Mouse (Mus musculus) CH12.LX (cell line): ENCODE measurements around the gene Dus3l. TPM values are rescaled to one million over a fixed set of nuclear protein-coding genes. Genes with fewer than 3 reads are reported as not detected.

ENCODE experiments used
- DNase-seq: peaks from one replicate; pipeline ENCODE4 v3.0.0-alpha.2; 2013; ENCODE audit errors: extremely low read depth
- H3K27ac ChIP-seq: 2 replicates; pipeline ENCODE4 v1.5.1; 2012; ENCODE audit warnings: low read depth, mild to moderate bottlenecking, control low read depth, moderate library complexity; ENCODE audit not compliant: insufficient read depth
- H3K27me3 ChIP-seq: replicated peaks from 2 replicates; pipeline ENCODE3; 2012; ENCODE audit warnings: inconsistent platforms
- H3K36me3 ChIP-seq, 2 experiments: replicated peaks in 1 of 2; 2 replicates each; pipeline versions ENCODE3 to v1.6.1; 2012; ENCODE audit warnings: inconsistent platforms in 1 of 2, low read length in 1 of 2, mild to moderate bottlenecking in 1 of 2, mixed read lengths in 1 of 2, moderate library complexity in 1 of 2; ENCODE audit not compliant: control insufficient read depth in 1 of 2, insufficient read depth in 1 of 2
- H3K4me1 ChIP-seq, 2 experiments: 2 replicates each; pipeline ENCODE4 v1.6.1; 2012; ENCODE audit warnings: inconsistent platforms in 1 of 2, moderate library complexity in 1 of 2; ENCODE audit not compliant: insufficient read depth in 2 of 2, control insufficient read depth in 1 of 2
- H3K4me2 ChIP-seq: 2 replicates; pipeline ENCODE4 v1.6.1; 2012; ENCODE audit warnings: low read depth, mild to moderate bottlenecking, control low read depth; ENCODE audit not compliant: poor library complexity, insufficient read depth, severe bottlenecking
- H3K4me3 ChIP-seq, 3 experiments: fragments of 150-350 bp in 1 of 3; sonication (generic) in 1 of 3; replicated peaks in 1 of 3; 2 replicates each; pipeline versions ENCODE3 to v1.5.1; 2011 to 2012; ENCODE audit warnings: low read depth in 2 of 3, low read length in 2 of 3, mild to moderate bottlenecking in 2 of 3, moderate library complexity in 2 of 3, control low read depth in 1 of 3, improper control_type of control experiment in 1 of 3, inconsistent platforms in 1 of 3, mixed read lengths in 1 of 3; ENCODE audit not compliant: poor library complexity in 1 of 3
- H3K79me2 ChIP-seq: replicated peaks from 2 replicates; pipeline ENCODE4 v1.6.1; 2012; ENCODE audit warnings: mild to moderate bottlenecking, moderate library complexity; ENCODE audit not compliant: control insufficient read depth, poor library complexity, insufficient read depth, severe bottlenecking; ENCODE audit errors: extremely low read depth
- H3K9ac ChIP-seq: 2 replicates; pipeline ENCODE4 v1.6.1; 2012; ENCODE audit warnings: low read depth, mild to moderate bottlenecking, control low read depth, moderate library complexity; ENCODE audit not compliant: insufficient read depth
- H3K9me3 ChIP-seq: replicated peaks from 2 replicates; pipeline ENCODE3; 2012; ENCODE audit warnings: low read length, inconsistent platforms, mixed read lengths
- CHD1 ChIP-seq: IDR thresholded peaks from 2 replicates; pipeline ENCODE4 v1.6.1; 2012; ENCODE audit warnings: low read depth, low read length, improper control_type of control experiment, inconsistent platforms
- ELF1 ChIP-seq: IDR thresholded peaks from 2 replicates; pipeline ENCODE4 v1.6.1; 2014; ENCODE audit warnings: low read depth, mild to moderate bottlenecking, inconsistent platforms, low read length, improper control_type of control experiment
- EP300 ChIP-seq: IDR thresholded peaks from 2 replicates; pipeline ENCODE4 v1.6.1; 2011; ENCODE audit warnings: low read length, improper control_type of control experiment
- ETS1 ChIP-seq: conservative IDR thresholded peaks from 2 replicates; pipeline ENCODE4 v1.6.1; 2012; ENCODE audit warnings: low read depth, mild to moderate bottlenecking, inconsistent platforms, low read length, improper control_type of control experiment, moderate library complexity
- IRF4 ChIP-seq: IDR thresholded peaks from 2 replicates; pipeline ENCODE4 v1.6.1; 2014; ENCODE audit warnings: low read depth, mild to moderate bottlenecking, inconsistent platforms, low read length, improper control_type of control experiment
- KAT2A ChIP-seq: IDR thresholded peaks from 2 replicates; pipeline ENCODE4 v1.6.1; 2012; ENCODE audit warnings: low read length, improper control_type of control experiment, inconsistent platforms; ENCODE audit not compliant: insufficient replicate concordance
- MXI1 ChIP-seq: IDR thresholded peaks from 2 replicates; pipeline ENCODE4 v1.6.1; 2011; ENCODE audit warnings: mild to moderate bottlenecking, low read depth, low read length, improper control_type of control experiment
- POLR2A ChIP-seq: IDR thresholded peaks from 2 replicates; pipeline ENCODE4 v1.6.1; 2011; ENCODE audit warnings: low read depth, mild to moderate bottlenecking, improper control_type of control experiment, low read length
- RCOR1 ChIP-seq: conservative IDR thresholded peaks from 2 replicates; pipeline ENCODE4 v1.6.1; 2012; ENCODE audit warnings: low read depth, mild to moderate bottlenecking, inconsistent platforms, low read length, improper control_type of control experiment
- SIN3A ChIP-seq: IDR thresholded peaks from 2 replicates; pipeline ENCODE4 v1.6.1; 2012; ENCODE audit warnings: low read length, improper control_type of control experiment, inconsistent platforms
- TCF12 ChIP-seq: IDR thresholded peaks from 2 replicates; pipeline ENCODE4 v1.6.1; 2014; ENCODE audit warnings: low read depth, mild to moderate bottlenecking, inconsistent platforms, low read length, improper control_type of control experiment
- USF1 ChIP-seq: IDR thresholded peaks from 2 replicates; pipeline ENCODE4 v1.6.1; 2014; ENCODE audit warnings: low read depth, mild to moderate bottlenecking, inconsistent platforms, low read length, improper control_type of control experiment
- ZC3H11A ChIP-seq: IDR thresholded peaks from 2 replicates; pipeline ENCODE4 v1.6.1; 2012; ENCODE audit warnings: low read depth, mild to moderate bottlenecking, inconsistent platforms, low read length, improper control_type of control experiment
- ZMIZ1 ChIP-seq: IDR thresholded peaks from 2 replicates; pipeline ENCODE4 v1.6.1; 2012; ENCODE audit warnings: low read depth, mild to moderate bottlenecking, inconsistent platforms, low read length, improper control_type of control experiment
- ZNF384 ChIP-seq: IDR thresholded peaks from 2 replicates; pipeline ENCODE4 v1.6.1; 2012; ENCODE audit warnings: low read depth, low read length, improper control_type of control experiment, inconsistent platforms
- dilution Hi-C: fragments of 300-500 bp; cut with MboI; formaldehyde crosslinking; loops from 2 replicates; pipeline ENCODE4 v1.14.3; 2020; ENCODE audit warnings: low sequenced_read_pairs; ENCODE audit not compliant: extremely low pct_unique_long_range_greater_than_20kb, extremely low pct_ligation_motif_present
- in situ Hi-C: fragments of 300-500 bp; cut with MboI; formaldehyde crosslinking; loops from 3 replicates; pipeline ENCODE4 v1.14.3; 2019; ENCODE audit warnings: low sequenced_read_pairs, low pct_ligation_motif_present, low pct_unique_long_range_greater_than_20kb, mixed read lengths
- polyA plus RNA-seq: library from polyadenylated mRNA; unstranded; fragments of >175 nt; gene quantifications from 2 replicates; pipeline ENCODE4 v1.2.1, GENCODE M21; 2012; ENCODE audit warnings: low read depth; ENCODE audit not compliant: insufficient read length
- total RNA-seq, 2 experiments: library from RNA; depleted of rRNA; stranded (reverse); fragments of 300-350 nt in 1 of 2; fragments of >200 nt in 1 of 2; gene quantifications; 2 replicates each; pipeline ENCODE4 v1.2.3; 2012 to 2014

Gene Dus3l
- total and polyA plus RNA-seq, 3 experiments, result 35.8 to 57.5 (median 54.3) TPM

DNA sequence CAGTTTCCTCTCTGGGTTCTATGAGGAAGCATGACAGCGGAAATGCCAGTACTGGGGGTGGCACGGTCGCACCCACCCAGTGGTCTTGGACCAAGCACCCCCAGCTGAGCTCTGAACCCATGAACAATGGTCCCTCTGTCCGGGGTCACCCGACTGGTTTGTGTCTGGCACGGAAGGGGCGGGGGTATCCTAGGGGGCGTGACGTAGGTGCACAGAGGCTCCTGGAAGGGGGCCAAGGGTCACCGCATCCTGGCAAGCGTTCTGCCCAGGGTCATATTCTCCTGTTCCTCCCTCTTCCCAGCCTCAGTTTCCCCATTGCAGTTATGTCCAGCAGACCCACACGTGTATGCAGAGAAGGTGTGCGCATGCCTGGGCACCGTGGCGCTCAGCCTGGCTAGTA is 11.1 kb upstream of the Dus3l start:
- Histone ChIP-seq H3K27me3 (peaks cover 59% of the 10 kb centered on the region), H3K79me2 (no peaks in the 10 kb centered on the region), H3K36me3 (no peaks in the 10 kb centered on the region), H3K9ac (no peak overlapping the region), H3K4me1 (peaks cover 3 to 14% of the 10 kb centered on the region in 2 experiments; a peak in 3 of 4 replicates), H3K27ac (no peak overlapping the region), H3K9me3 (peaks cover 26% of the 10 kb centered on the region), H3K4me3 (no peak overlapping the region), H3K4me2 (no peak overlapping the region)
- in situ Hi-C loops (no loop called here), dilution Hi-C loops (no loop called here)
- no peak for DNase-seq
- TF ChIP-seq RCOR1 (no peak), EP300 (no peak), ZNF384 (no peak), IRF4 (no peak), CHD1 (no peak), USF1 (no peak), KAT2A (no peak), MXI1 (no peak), ELF1 (no peak), POLR2A (no peak), ZC3H11A (no peak), SIN3A (no peak), ETS1 (no peak), ZMIZ1 (no peak)

DNA sequence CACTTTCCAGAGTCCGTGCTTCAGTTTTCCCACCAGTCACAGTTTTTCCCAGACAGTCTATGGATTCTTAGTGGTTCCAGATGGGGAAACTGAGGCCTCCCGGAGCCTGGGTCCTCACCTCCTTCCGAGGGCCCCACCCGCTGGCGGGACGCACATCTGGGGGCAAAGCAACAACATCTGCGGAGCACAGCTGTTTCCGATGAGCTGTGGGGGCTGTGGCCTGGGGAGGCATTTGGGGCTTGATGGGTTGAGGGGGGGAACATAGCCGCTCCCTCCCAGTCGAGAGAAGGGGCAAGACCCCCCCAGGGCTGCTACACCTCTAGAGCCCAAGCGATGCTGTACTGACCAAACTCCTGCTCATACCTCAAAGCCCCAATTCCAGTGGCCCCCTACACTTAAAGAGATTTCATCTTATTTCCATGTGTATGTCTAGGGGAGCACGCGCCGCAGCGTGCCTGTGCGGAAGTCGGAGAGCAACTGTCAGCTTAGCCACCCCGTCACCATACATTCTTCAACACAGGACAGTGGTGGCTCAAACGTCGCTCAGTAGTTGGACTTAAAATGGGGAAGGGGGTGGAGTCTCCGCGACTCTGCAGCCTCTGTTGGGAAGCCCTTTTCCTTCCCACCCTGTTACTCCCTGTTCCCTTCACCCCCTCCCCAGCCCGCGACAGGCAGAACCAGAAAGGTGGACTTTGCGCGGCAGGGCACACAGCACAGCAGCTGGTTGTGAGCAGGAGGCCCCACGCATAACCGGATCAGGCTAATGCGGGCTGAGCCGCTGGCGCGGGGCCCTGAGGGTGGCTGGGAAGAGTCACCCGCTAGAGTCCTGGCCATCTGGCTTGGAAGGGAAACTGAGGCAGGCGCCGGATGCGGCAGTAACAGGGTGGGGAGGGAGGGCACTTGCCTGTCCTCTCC is 10.0 kb upstream of the Dus3l start:
- Histone ChIP-seq H3K9ac (no peak overlapping the region), H3K4me2 (no peak overlapping the region), H3K4me3 (no peak overlapping the region), H3K9me3 (peaks cover 24% of the 10 kb centered on the region), H3K36me3 (no peaks in the 10 kb centered on the region), H3K27me3 (peaks cover 61% of the 10 kb centered on the region), H3K27ac (no peak overlapping the region), H3K79me2 (no peaks in the 10 kb centered on the region), H3K4me1 (peaks cover 3 to 14% of the 10 kb centered on the region in 2 experiments; a peak in 3 of 4 replicates)
- dilution Hi-C loops (no loop called here), in situ Hi-C loops (no loop called here)
- TF ChIP-seq EP300 (no peak), TCF12 (no peak), USF1 (no peak)
- no peak for DNase-seq
